Mouse (Mus musculus) hindbrain, embryonic 11.5 days (tissue): ENCODE measurements around the gene Zdhhc4. TPM values are rescaled to one million over a fixed set of nuclear protein-coding genes. Genes with fewer than 3 reads are reported as not detected.
A peak's percentile ranks its signal among the peaks of the same experiment; 100 is the strongest.

Source experiments
- ATAC-seq: fragments of 200-750 bp; cut with Nextera tagmentation; 2 replicates; pipeline ENCODE4 v1.8.0; 2017; ENCODE audit warnings: mild to moderate bottlenecking, moderate TSS enrichment, moderate library complexity; ENCODE audit not compliant: low FRiP score
- DNase-seq: peaks from one replicate; pipeline ENCODE4 v3.0.0-alpha.2; 2015; ENCODE audit warnings: low spot score
- H3K27ac ChIP-seq: fragments of 300-500 bp; sonication (generic); 2 replicates; pipeline ENCODE4 v1.5.1; 2014; ENCODE audit warnings: mild to moderate bottlenecking, low read depth, low read length
- H3K27me3 ChIP-seq: fragments of 300-500 bp; sonication (generic); 2 replicates; pipeline ENCODE4 v1.6.1; 2014; ENCODE audit warnings: mild to moderate bottlenecking, low read length, moderate library complexity, mixed read lengths; ENCODE audit not compliant: control insufficient read depth, insufficient read depth
- H3K36me3 ChIP-seq: fragments of 300-500 bp; sonication (generic); 2 replicates; pipeline ENCODE4 v1.6.1; 2014; ENCODE audit warnings: mild to moderate bottlenecking, low read length, moderate library complexity, mixed read lengths; ENCODE audit not compliant: control insufficient read depth, insufficient read depth
- H3K4me1 ChIP-seq: fragments of 300-500 bp; sonication (generic); replicated peaks from 2 replicates; pipeline ENCODE4 v1.6.1; 2014; ENCODE audit warnings: low read length, mixed read lengths; ENCODE audit not compliant: control insufficient read depth, insufficient read depth
- H3K4me2 ChIP-seq: fragments of 300-500 bp; sonication (generic); replicated peaks from 2 replicates; pipeline ENCODE4 v1.6.1; 2014; ENCODE audit warnings: mild to moderate bottlenecking, low read depth, low read length
- H3K4me3 ChIP-seq: fragments of 300-500 bp; sonication (generic); 2 replicates; pipeline ENCODE4 v1.5.1; 2014; ENCODE audit warnings: low read depth, low read length
- H3K9ac ChIP-seq: fragments of 300-500 bp; sonication (generic); 2 replicates; pipeline ENCODE4 v1.6.1; 2014; ENCODE audit warnings: low read depth, low read length
- H3K9me3 ChIP-seq: fragments of 300-500 bp; sonication (generic); 2 replicates; pipeline ENCODE4 v1.6.1; 2016; ENCODE audit warnings: low read length; ENCODE audit not compliant: control insufficient read depth
- WGBS: fragments of 180-500 bp; shearing (Covaris S2); extraction: QIAGEN DNeasy Blood & Tissue Kit; methylation state at CpG from one replicate; pipeline ENCODE4 v1.1.7; 2014; 5-methylcytosine and 5-hydroxymethylcytosine counted together
- polyA plus RNA-seq: library from polyadenylated mRNA; unstranded; fragments of >200 nt; fragmentation: Nextera tagmentation; extraction: Ambion mirVana; gene quantifications from 2 replicates; pipeline ENCODE4 v1.2.1, GENCODE M21; 2014

Zdhhc4 gene
- polyA plus RNA-seq, 1 experiment from 2014 or later: 80.2 TPM

DNA sequence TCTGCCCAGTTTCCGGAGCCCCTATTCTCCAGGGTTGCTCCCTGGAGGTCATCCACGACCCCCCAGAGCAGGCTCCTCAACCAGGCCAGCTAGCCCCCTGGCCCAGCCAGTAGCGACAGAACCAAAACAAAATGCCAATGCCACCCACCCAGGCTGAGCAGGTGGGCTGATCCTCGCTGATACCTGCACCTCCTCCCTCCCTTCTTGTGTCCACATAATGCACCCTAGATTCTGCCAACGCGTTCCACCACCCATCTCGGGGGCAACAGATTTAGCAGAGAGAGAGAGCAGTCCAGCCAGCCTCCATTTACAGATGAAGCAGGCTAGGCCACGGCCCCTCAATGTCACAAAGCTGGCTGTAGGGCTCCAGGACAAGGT is 60.1 kb downstream of the Zdhhc4 start:
- Histone ChIP-seq H3K4me2 (peak overlapping the region; percentile 95), H3K4me3 (peak overlapping the region; percentile 83), H3K9me3 (no peaks in the 10 kb centered on the region), H3K9ac (peak overlapping the region; percentile 98), H3K27ac (peak overlapping the region; percentile 78; the same call in 1 of the 2 replicates), H3K36me3 (no peaks in the 10 kb centered on the region), H3K27me3 (no peaks in the 10 kb centered on the region), H3K4me1 (peaks cover 8% of the 10 kb centered on the region; the same call in 1 of the 2 replicates)
- no peak for DNase-seq
- ATAC-seq: 0 out of 2 replicates have a peak, but pooled peaks have one; percentile 3
- WGBS: 25% methylated on average over 8 of the region's 8 CpGs

DNA sequence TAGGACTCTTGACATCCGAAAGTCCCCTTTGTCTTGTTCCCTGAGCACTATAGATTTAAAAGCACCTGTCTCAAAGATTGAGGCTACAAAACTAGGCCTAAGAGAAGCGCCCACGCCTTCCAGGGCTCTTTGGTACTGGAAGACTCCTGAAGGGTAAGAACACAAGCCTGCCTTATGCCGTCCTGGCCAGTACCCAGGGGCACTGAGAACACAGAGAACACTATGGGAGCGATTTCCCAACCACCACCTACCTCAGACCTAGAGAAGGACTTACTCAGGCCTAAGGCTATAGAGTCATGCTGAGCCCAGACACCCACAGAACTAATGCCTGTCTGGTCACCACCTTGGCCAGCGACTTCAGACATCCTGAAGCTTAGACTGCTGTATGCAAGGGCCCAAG is 62.3 kb downstream of the Zdhhc4 start:
- H3K4me3 ChIP-seq: no peak overlapping the region
- peaks cover 8% of the 10 kb centered on the region; the same call in 1 of the 2 replicates for H3K4me1 ChIP-seq
- ATAC-seq (no peak), DNase-seq (no peak)
- no peaks in the 10 kb centered on the region for H3K27me3 ChIP-seq
- no peaks in the 10 kb centered on the region for H3K9me3 ChIP-seq
- H3K4me2 ChIP-seq: no peak overlapping the region
- H3K27ac ChIP-seq: no peak overlapping the region
- WGBS: 82% methylated on average over 6 of the region's 6 CpGs
- H3K36me3 ChIP-seq: no peaks in the 10 kb centered on the region; the same call in 1 of the 2 replicates
- no peak overlapping the region for H3K9ac ChIP-seq

Other genes with a start within 250 kb of the Zdhhc4 start
- gene Rnf216, start 216.3 kb downstream of the Zdhhc4 start, polyA plus RNA-seq: 31.1 and 49.5 TPM in 2 replicates
- gene Olfr718-ps1, start 181.7 kb downstream of the Zdhhc4 start, polyA plus RNA-seq: not detected in 2 replicates
- 12.7 and 17.0 TPM in 2 replicates for gene Rbak, start 148.5 kb downstream of the Zdhhc4 start, polyA plus RNA-seq
- gene Spdye4b, start 148.2 kb downstream of the Zdhhc4 start, polyA plus RNA-seq: not detected in 2 replicates
- not detected in 2 replicates for gene Spdye4a, start 102.4 kb downstream of the Zdhhc4 start, polyA plus RNA-seq
- 20.3 and 24.3 TPM in 2 replicates for gene Zfp12, start 94.1 kb downstream of the Zdhhc4 start, polyA plus RNA-seq
- gene Zfp316, start 59.2 kb downstream of the Zdhhc4 start, polyA plus RNA-seq: 3.4 and 3.6 TPM in 2 replicates
- gene Zfp853, start 35.6 kb downstream of the Zdhhc4 start, polyA plus RNA-seq: not detected in 2 replicates
- gene E130309D02Rik, start 13.9 kb downstream of the Zdhhc4 start, polyA plus RNA-seq: 34.1 and 42.9 TPM in 2 replicates
- gene Grid2ip, start 28.1 kb upstream of the Zdhhc4 start, polyA plus RNA-seq: 0.42 and 0.49 TPM in 2 replicates
- 189 and 202 TPM in 2 replicates for gene Kdelr2, start 74.6 kb upstream of the Zdhhc4 start, polyA plus RNA-seq
- gene Daglb, start 135.3 kb upstream of the Zdhhc4 start, polyA plus RNA-seq: 10.2 and 12.2 TPM in 2 replicates
- gene Rac1, start 198.8 kb upstream of the Zdhhc4 start, polyA plus RNA-seq: 471 and 512 TPM in 2 replicates